Mouse (Mus musculus) brain, embryonic 14.5 days (tissue): Measurements from ENCODE around the gene Zkscan5. TPM values are rescaled to one million over a fixed set of nuclear protein-coding genes. Genes with fewer than 3 reads are reported as not detected.
"Not testable (repeated sequence)": the region's sequence is repeated elsewhere in the genome, so short reads cannot be mapped to it uniquely, and the experiment has no call there.

ENCODE experiments used
- DNase-seq: peaks from one replicate; pipeline ENCODE4 v3.0.0-alpha.2; 2011; ENCODE audit warnings: low read depth
- CTCF ChIP-seq: fragments of 200-500 bp; IDR thresholded peaks from 2 replicates; pipeline ENCODE4 v1.5.1; 2012; ENCODE audit warnings: inconsistent platforms, mild to moderate bottlenecking, moderate library complexity, borderline replicate concordance; ENCODE audit not compliant: insufficient read depth, insufficient read length; ENCODE audit errors: extremely low read depth
- POLR2A ChIP-seq: fragments of 200-500 bp; IDR thresholded peaks from 2 replicates; pipeline ENCODE4 v1.6.1; 2012; ENCODE audit warnings: mild to moderate bottlenecking, inconsistent platforms, borderline replicate concordance; ENCODE audit not compliant: poor library complexity, insufficient read depth, insufficient read length, severe bottlenecking; ENCODE audit errors: extremely low read depth
- polyA plus RNA-seq: library from polyadenylated mRNA; depleted of rRNA; stranded (reverse); fragments of >200 nt; gene quantifications from 2 replicates; pipeline ENCODE4 v1.2.3, GENCODE M21; 2012; rRNA removed

Zkscan5 gene
- polyA plus RNA-seq, 1 experiment: 12.3 TPM

- no peak for TF ChIP-seq CTCF
- TF ChIP-seq POLR2A: no peak
- no peak for DNase-seq
Observed at GRCm38 (mm10) chr5:145217746-145218145, 13.4 kb downstream of the Zkscan5 start.

GRCm38 (mm10) chr5:145218206-145218605 is 13.8 kb downstream of the Zkscan5 start:
- no peak for TF ChIP-seq CTCF
- no peak for TF ChIP-seq POLR2A
- no peak for DNase-seq

DNA sequence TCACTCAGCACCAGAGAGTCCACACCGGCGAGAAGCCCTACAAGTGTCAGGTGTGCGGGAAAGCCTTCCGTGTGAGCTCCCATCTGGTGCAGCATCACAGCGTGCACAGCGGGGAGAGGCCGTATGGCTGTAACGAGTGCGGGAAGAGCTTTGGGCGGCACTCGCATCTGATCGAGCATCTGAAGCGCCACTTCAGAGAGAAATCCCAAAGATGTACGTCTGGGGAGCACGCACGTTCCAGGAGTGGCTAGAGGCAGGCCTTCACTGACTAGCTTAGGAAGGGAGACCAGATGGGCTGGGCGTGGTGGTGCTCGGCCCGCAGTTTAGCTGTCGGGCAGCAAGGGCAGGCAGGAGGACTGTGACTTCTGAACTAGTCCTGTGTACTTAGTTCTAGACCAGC is 14.3 kb downstream of the Zkscan5 start:
- TF ChIP-seq POLR2A: no peak
- no peak for TF ChIP-seq CTCF
- no peak for DNase-seq

DNA sequence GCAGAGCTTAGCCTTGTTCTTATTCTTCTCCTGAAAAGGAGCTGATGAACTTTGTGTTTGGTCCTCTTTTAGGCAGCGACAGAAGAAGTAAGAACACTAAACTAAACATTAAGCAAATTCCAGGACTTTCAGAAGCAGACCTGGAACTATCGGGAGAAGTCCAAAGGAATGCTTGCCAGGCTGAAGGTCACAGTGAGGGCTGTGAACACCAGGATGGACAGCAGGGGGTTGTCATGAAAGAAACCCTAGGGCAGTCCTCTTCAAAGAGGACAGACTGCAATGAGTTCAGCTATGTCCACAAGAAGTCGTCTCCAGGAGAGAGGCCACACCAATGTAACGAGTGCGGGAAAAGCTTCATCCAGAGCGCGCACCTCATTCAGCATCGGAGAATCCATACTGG is 15.6 kb downstream of the Zkscan5 start:
- DNase-seq: no peak
- TF ChIP-seq CTCF (no peak), POLR2A (no peak)

GRCm38 (mm10) chr5:145222840-145223239 is 18.5 kb downstream of the Zkscan5 start:
- TF ChIP-seq CTCF (no peak), POLR2A (no peak)
- no peak for DNase-seq

DNA sequence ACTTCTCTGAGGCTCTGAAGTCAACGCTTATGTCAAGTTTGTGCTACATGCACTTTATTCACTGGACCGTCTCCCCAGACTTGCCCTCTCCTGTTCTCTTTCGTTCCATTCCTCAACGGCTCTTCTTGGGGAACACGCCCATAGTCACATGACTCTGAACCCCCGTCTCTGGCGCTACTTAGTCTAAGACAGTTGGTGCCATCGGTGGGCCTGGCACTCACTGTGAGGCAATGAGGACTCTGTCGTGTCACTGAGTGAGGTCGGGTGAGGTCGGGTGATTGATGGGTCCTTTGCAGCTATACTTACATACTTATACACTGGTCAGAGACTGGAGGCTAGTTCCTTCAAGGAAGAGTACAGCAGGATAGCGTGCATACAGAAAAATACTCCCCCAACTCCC is 19.0 kb downstream of the Zkscan5 start:
- no peak for DNase-seq
- TF ChIP-seq CTCF (no peak), POLR2A (no peak)

- no peak for DNase-seq
- TF ChIP-seq CTCF: no peak
- TF ChIP-seq POLR2A: no peak
Observed at GRCm38 (mm10) chr5:145226453-145226852, 22.1 kb downstream of the Zkscan5 start.

DNA sequence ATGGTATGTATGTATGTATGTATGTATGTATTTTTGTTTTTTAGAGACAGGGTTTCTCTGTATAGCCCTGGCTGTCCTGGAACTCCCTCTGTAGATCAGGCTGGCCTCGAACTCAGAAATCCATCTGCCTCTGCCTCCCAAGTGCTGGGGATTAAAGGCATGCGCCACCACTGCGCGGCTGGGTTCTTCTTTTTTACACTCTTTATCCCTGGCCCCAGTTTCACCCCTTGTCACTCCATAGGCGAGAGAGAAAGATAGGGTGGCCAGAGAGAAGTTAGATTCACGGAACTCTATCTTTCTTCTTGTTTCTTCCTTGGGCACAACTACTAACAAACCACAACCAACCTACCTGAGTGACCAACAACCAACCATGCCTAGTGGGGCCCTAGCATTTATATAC is 24.9 kb downstream of the Zkscan5 start:
- DNase-seq: not testable (repeated sequence)

GRCm38 (mm10) chr5:145230641-145231040 is 26.3 kb downstream of the Zkscan5 start:
- TF ChIP-seq POLR2A: no peak
- TF ChIP-seq CTCF: no peak

GRCm38 (mm10) chr5:145231367-145231871 is 27.1 kb downstream of the Zkscan5 start, which contains the start of gene Zfp655:
Gene Zfp655 (plus strand): TSS chr5:145231715.
- peak; percentile 98 for DNase-seq
- no peak for TF ChIP-seq CTCF
- TF ChIP-seq POLR2A: peak; percentile 88; the same call in 1 of the 2 replicates

More at GRCm38 (mm10) chr5:145230641-145231040, 26.3 kb downstream of the Zkscan5 start:
- no peak for DNase-seq

DNA sequence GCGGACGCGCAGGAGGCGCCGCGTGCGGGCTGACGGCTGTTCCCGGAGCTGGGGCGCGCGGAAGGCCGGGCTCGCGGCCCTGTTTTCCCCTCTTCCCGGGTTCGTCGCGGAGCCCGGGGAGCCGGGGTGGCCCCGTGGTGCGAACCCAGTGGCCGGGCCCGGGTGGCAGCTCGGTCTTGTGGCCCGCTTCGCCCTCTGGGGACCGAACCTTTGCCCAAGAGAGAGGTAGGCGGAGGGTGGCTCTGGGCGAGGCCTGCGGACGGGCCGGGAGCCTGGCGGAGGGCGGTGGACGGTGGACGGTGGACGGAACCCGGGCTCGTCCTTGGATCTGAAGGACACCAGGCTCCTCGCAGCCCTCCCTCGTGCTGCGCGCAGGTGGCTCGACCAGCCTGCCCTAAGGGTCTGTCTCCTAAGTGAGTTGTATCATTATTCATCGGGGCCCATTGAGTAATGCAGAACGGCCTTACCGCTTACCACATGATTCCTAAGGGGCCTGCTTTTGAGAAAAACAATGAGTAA is 27.6 kb downstream of the Zkscan5 start:
- DNase-seq: peak; percentile 35
- no peak for TF ChIP-seq POLR2A
- no peak for TF ChIP-seq CTCF

- TF ChIP-seq POLR2A (no peak), CTCF (peak; percentile 55; the same call in 1 of the 2 replicates)
- DNase-seq: peak; percentile 51
Observed at GRCm38 (mm10) chr5:145234636-145235035, 30.3 kb downstream of the Zkscan5 start.

DNA sequence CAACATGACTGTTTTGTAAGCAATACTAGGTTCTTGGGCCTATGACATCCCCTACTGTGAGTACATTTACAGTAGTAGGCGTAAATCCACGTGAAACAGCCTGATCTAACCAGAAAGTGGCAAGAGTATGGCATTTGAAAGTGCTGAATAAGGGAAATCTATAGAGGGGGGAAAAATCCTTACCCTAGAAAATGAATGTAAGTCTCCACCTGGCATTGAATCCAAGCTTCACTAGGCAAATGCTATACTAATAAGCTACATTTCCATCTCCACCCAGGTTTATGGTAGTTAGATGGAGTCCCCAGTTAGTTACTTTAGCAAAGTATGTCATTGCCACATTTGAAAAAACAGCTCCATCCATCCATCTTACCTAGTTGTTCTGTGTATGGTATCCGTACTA is 45.2 kb downstream of the Zkscan5 start:
- DNase-seq: no peak
- no peak for TF ChIP-seq CTCF
- TF ChIP-seq POLR2A: no peak

Other genes with a start within 250 kb of the Zkscan5 start
- 50.6 and 65.4 TPM in 2 replicates for gene Smurf1, start 238.7 kb upstream of the Zkscan5 start, polyA plus RNA-seq
- gene Gm4871, start 171.8 kb upstream of the Zkscan5 start, polyA plus RNA-seq: not detected in 2 replicates
- gene 1700018F24Rik, start 161.6 kb upstream of the Zkscan5 start, polyA plus RNA-seq: not detected in 2 replicates
- 260 and 261 TPM in 2 replicates for gene Arpc1a, start 120.7 kb upstream of the Zkscan5 start, polyA plus RNA-seq
- gene Kpna7, start 120.5 kb upstream of the Zkscan5 start, polyA plus RNA-seq: not detected in 2 replicates
- gene Arpc1b, start 90.3 kb upstream of the Zkscan5 start, polyA plus RNA-seq: 57.3 and 67.2 TPM in 2 replicates
- gene Pdap1, start 64.3 kb upstream of the Zkscan5 start, polyA plus RNA-seq: 73.6 and 112 TPM in 2 replicates
- 121 and 148 TPM in 2 replicates for gene Bud31, start 64.2 kb upstream of the Zkscan5 start, polyA plus RNA-seq
- 20.3 and 21.3 TPM in 2 replicates for gene Ptcd1, start 37.5 kb upstream of the Zkscan5 start, polyA plus RNA-seq
- gene Cpsf4, start 37.3 kb upstream of the Zkscan5 start, polyA plus RNA-seq: 72.9 and 96.7 TPM in 2 replicates
- 220 and 254 TPM in 2 replicates for gene Atp5j2, start 12.5 kb upstream of the Zkscan5 start, polyA plus RNA-seq
- gene Zkscan14, start 2.7 kb upstream of the Zkscan5 start, polyA plus RNA-seq: 5.7 and 6.7 TPM in 2 replicates
- gene Zfp655, start 27.2 kb downstream of the Zkscan5 start, polyA plus RNA-seq: 20.9 and 21.4 TPM in 2 replicates
- 20.4 and 21.4 TPM in 2 replicates for gene Zscan25, start 75.9 kb downstream of the Zkscan5 start, polyA plus RNA-seq
- gene Cyp3a57, start 140.7 kb downstream of the Zkscan5 start, polyA plus RNA-seq: not detected in 2 replicates